Mouse (Mus musculus) CH12.LX (cell line): ENCODE data around the gene Bcl11a. TPM values are rescaled to one million over a fixed set of nuclear protein-coding genes. Genes with fewer than 3 reads are reported as not detected.
A peak's percentile ranks its signal among the peaks of the same experiment; 100 is the strongest.

ENCODE experiments used
- DNase-seq: peaks from one replicate; pipeline ENCODE4 v3.0.0-alpha.2; 2013; ENCODE audit errors: extremely low read depth
- H3K27ac ChIP-seq: 2 replicates; pipeline ENCODE4 v1.5.1; 2012; ENCODE audit warnings: low read depth, mild to moderate bottlenecking, control low read depth, moderate library complexity; ENCODE audit not compliant: insufficient read depth
- H3K27me3 ChIP-seq: replicated peaks from 2 replicates; pipeline ENCODE3; 2012; ENCODE audit warnings: inconsistent platforms
- H3K36me3 ChIP-seq, 2 experiments: replicated peaks in 1 of 2; 2 replicates each; pipeline versions ENCODE3 to v1.6.1; 2012; ENCODE audit warnings: inconsistent platforms in 1 of 2, low read length in 1 of 2, mild to moderate bottlenecking in 1 of 2, mixed read lengths in 1 of 2, moderate library complexity in 1 of 2; ENCODE audit not compliant: control insufficient read depth in 1 of 2, insufficient read depth in 1 of 2
- H3K4me1 ChIP-seq, 2 experiments: 2 replicates each; pipeline ENCODE4 v1.6.1; 2012; ENCODE audit warnings: inconsistent platforms in 1 of 2, moderate library complexity in 1 of 2; ENCODE audit not compliant: insufficient read depth in 2 of 2, control insufficient read depth in 1 of 2
- H3K4me2 ChIP-seq: 2 replicates; pipeline ENCODE4 v1.6.1; 2012; ENCODE audit warnings: low read depth, mild to moderate bottlenecking, control low read depth; ENCODE audit not compliant: poor library complexity, insufficient read depth, severe bottlenecking
- H3K4me3 ChIP-seq, 3 experiments: fragments of 150-350 bp in 1 of 3; sonication (generic) in 1 of 3; replicated peaks in 1 of 3; 2 replicates each; pipeline versions ENCODE3 to v1.5.1; 2011 to 2012; ENCODE audit warnings: low read depth in 2 of 3, low read length in 2 of 3, mild to moderate bottlenecking in 2 of 3, moderate library complexity in 2 of 3, control low read depth in 1 of 3, improper control_type of control experiment in 1 of 3, inconsistent platforms in 1 of 3, mixed read lengths in 1 of 3; ENCODE audit not compliant: poor library complexity in 1 of 3
- H3K79me2 ChIP-seq: replicated peaks from 2 replicates; pipeline ENCODE4 v1.6.1; 2012; ENCODE audit warnings: mild to moderate bottlenecking, moderate library complexity; ENCODE audit not compliant: control insufficient read depth, poor library complexity, insufficient read depth, severe bottlenecking; ENCODE audit errors: extremely low read depth
- H3K9ac ChIP-seq: 2 replicates; pipeline ENCODE4 v1.6.1; 2012; ENCODE audit warnings: low read depth, mild to moderate bottlenecking, control low read depth, moderate library complexity; ENCODE audit not compliant: insufficient read depth
- H3K9me3 ChIP-seq: replicated peaks from 2 replicates; pipeline ENCODE3; 2012; ENCODE audit warnings: low read length, inconsistent platforms, mixed read lengths
- BHLHE40 ChIP-seq: IDR thresholded peaks from 2 replicates; pipeline ENCODE4 v1.6.1; 2011; ENCODE audit warnings: mild to moderate bottlenecking, low read depth, low read length, improper control_type of control experiment
- CHD2 ChIP-seq: IDR thresholded peaks from 2 replicates; pipeline ENCODE4 v1.6.1; 2011; ENCODE audit warnings: low read length, improper control_type of control experiment
- CTCF ChIP-seq, 2 experiments: IDR thresholded peaks in 1 of 2; conservative IDR thresholded peaks in 1 of 2; 2 replicates each; pipeline ENCODE4 v1.5.1; 2011 to 2012; ENCODE audit warnings: low read depth in 2 of 2, low read length in 2 of 2, improper control_type of control experiment in 1 of 2, inconsistent platforms in 1 of 2, mild to moderate bottlenecking in 1 of 2, moderate library complexity in 1 of 2
- E2F4 ChIP-seq: IDR thresholded peaks from 2 replicates; pipeline ENCODE4 v1.6.1; 2011; ENCODE audit warnings: low read depth, low read length, improper control_type of control experiment; ENCODE audit not compliant: insufficient replicate concordance
- EP300 ChIP-seq: IDR thresholded peaks from 2 replicates; pipeline ENCODE4 v1.6.1; 2011; ENCODE audit warnings: low read length, improper control_type of control experiment
- ETS1 ChIP-seq: conservative IDR thresholded peaks from 2 replicates; pipeline ENCODE4 v1.6.1; 2012; ENCODE audit warnings: low read depth, mild to moderate bottlenecking, inconsistent platforms, low read length, improper control_type of control experiment, moderate library complexity
- JUN ChIP-seq: IDR thresholded peaks from 2 replicates; pipeline ENCODE4 v1.6.1; 2011; ENCODE audit warnings: low read depth, mild to moderate bottlenecking, low read length, improper control_type of control experiment, moderate library complexity; ENCODE audit not compliant: insufficient read depth
- KAT2A ChIP-seq: IDR thresholded peaks from 2 replicates; pipeline ENCODE4 v1.6.1; 2012; ENCODE audit warnings: low read length, improper control_type of control experiment, inconsistent platforms; ENCODE audit not compliant: insufficient replicate concordance
- MAX ChIP-seq: IDR thresholded peaks from 2 replicates; pipeline ENCODE4 v1.6.1; 2011; ENCODE audit warnings: low read length, improper control_type of control experiment
- MXI1 ChIP-seq: IDR thresholded peaks from 2 replicates; pipeline ENCODE4 v1.6.1; 2011; ENCODE audit warnings: mild to moderate bottlenecking, low read depth, low read length, improper control_type of control experiment
- MYC ChIP-seq: IDR thresholded peaks from 2 replicates; pipeline ENCODE4 v1.6.1; 2011; ENCODE audit warnings: low read depth, mild to moderate bottlenecking, improper control_type of control experiment, low read length
- NELFE ChIP-seq: IDR thresholded peaks from 2 replicates; pipeline ENCODE4 v1.6.1; 2011; ENCODE audit warnings: low read depth, low read length, improper control_type of control experiment
- POLR2A ChIP-seq: IDR thresholded peaks from 2 replicates; pipeline ENCODE4 v1.6.1; 2011; ENCODE audit warnings: low read depth, mild to moderate bottlenecking, improper control_type of control experiment, low read length
- POLR2AphosphoS2 ChIP-seq: IDR thresholded peaks from 2 replicates; pipeline ENCODE4 v1.6.1; 2011; ENCODE audit warnings: low read depth, low read length, improper control_type of control experiment
- RAD21 ChIP-seq: IDR thresholded peaks from 2 replicates; pipeline ENCODE4 v1.6.1; 2011; ENCODE audit warnings: low read depth, mild to moderate bottlenecking, low read length, improper control_type of control experiment, moderate library complexity
- RCOR1 ChIP-seq: conservative IDR thresholded peaks from 2 replicates; pipeline ENCODE4 v1.6.1; 2012; ENCODE audit warnings: low read depth, mild to moderate bottlenecking, inconsistent platforms, low read length, improper control_type of control experiment
- SIN3A ChIP-seq: IDR thresholded peaks from 2 replicates; pipeline ENCODE4 v1.6.1; 2012; ENCODE audit warnings: low read length, improper control_type of control experiment, inconsistent platforms
- SMC3 ChIP-seq: IDR thresholded peaks from 2 replicates; pipeline ENCODE4 v1.6.1; 2011; ENCODE audit warnings: low read depth, low read length, improper control_type of control experiment
- ZNF384 ChIP-seq: IDR thresholded peaks from 2 replicates; pipeline ENCODE4 v1.6.1; 2012; ENCODE audit warnings: low read depth, low read length, improper control_type of control experiment, inconsistent platforms
- dilution Hi-C: fragments of 300-500 bp; cut with MboI; formaldehyde crosslinking; loops from 2 replicates; pipeline ENCODE4 v1.14.3; 2020; ENCODE audit warnings: low sequenced_read_pairs; ENCODE audit not compliant: extremely low pct_unique_long_range_greater_than_20kb, extremely low pct_ligation_motif_present
- in situ Hi-C: fragments of 300-500 bp; cut with MboI; formaldehyde crosslinking; loops from 3 replicates; pipeline ENCODE4 v1.14.3; 2019; ENCODE audit warnings: low sequenced_read_pairs, low pct_ligation_motif_present, low pct_unique_long_range_greater_than_20kb, mixed read lengths
- polyA plus RNA-seq: library from polyadenylated mRNA; unstranded; fragments of >175 nt; gene quantifications from 2 replicates; pipeline ENCODE4 v1.2.1, GENCODE M21; 2012; ENCODE audit warnings: low read depth; ENCODE audit not compliant: insufficient read length
- total RNA-seq, 2 experiments: library from RNA; depleted of rRNA; stranded (reverse); fragments of 300-350 nt in 1 of 2; fragments of >200 nt in 1 of 2; gene quantifications; 2 replicates each; pipeline ENCODE4 v1.2.3; 2012 to 2014

The Bcl11a gene
- total and polyA plus RNA-seq, 3 experiments, result 6.8 to 57.9 (median 13.9) TPM

- no peak for DNase-seq
- Histone ChIP-seq H3K79me2 (no peaks in the 10 kb centered on the region), H3K4me3 (no peak overlapping the region), H3K4me1 (0 out of 4 replicates have a peak, but pooled peaks cover 0 to 4% of the 10 kb centered on the region in 2 experiments), H3K27me3 (peaks cover 4% of the 10 kb centered on the region), H3K9ac (no peak overlapping the region), H3K27ac (no peak overlapping the region), H3K4me2 (peak overlapping the region; percentile 69; the same call in 1 of the 2 replicates), H3K36me3 (no peaks in the 10 kb centered on the region), H3K9me3 (peaks cover 4% of the 10 kb centered on the region)
- dilution Hi-C loops, result no loop called here
- TF ChIP-seq MXI1 (no peak), ZNF384 (no peak), SIN3A (no peak), CHD2 (no peak), POLR2AphosphoS2 (no peak), KAT2A (no peak), ETS1 (no peak), MYC (no peak), BHLHE40 (no peak), JUN (no peak), E2F4 (no peak), POLR2A (no peak), NELFE (no peak), EP300 (no peak)
- in situ Hi-C loops, result loop anchor here (25.0 kb wide), 1 partner anchor 1262 kb away; no protein-coding TSS in a partner anchor
Measured at GRCm38 (mm10) chr11:24050032-24050757, 27.7 kb upstream of the Bcl11a start.

DNA sequence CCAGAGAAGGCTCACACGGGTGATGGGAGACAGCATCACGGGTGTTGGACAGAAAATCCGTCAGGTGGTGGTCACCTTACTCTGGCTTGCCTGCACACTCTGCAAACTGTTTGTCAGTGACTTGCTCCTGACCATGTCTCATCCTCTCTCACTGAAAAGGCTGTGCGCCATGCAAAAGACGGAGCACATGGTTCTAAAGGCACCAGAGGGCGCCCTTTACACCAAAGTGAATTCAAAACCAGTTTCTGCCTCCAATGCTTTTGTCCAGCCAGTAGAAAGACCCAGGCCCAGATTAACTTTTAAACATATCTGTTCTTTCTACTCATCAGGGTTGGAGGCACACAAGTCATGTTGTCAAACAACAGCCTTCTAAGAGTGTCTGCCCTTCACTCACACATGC is 25.0 kb upstream of the Bcl11a start:
- H3K9me3 ChIP-seq, result peaks cover 4% of the 10 kb centered on the region
- dilution Hi-C loops, result no loop called here
- H3K27ac ChIP-seq, result no peak overlapping the region
- peaks cover 2% of the 10 kb centered on the region for H3K27me3 ChIP-seq
- H3K4me1 ChIP-seq, result peaks cover 0 to 8% of the 10 kb centered on the region in 2 experiments; a peak in 1 of 4 replicates
- no peaks in the 10 kb centered on the region for H3K36me3 ChIP-seq
- no peak overlapping the region for H3K4me2 ChIP-seq
- no peak overlapping the region for H3K4me3 ChIP-seq
- TF ChIP-seq RAD21 (peak; percentile 44), MYC (peak; percentile 56; the same call in 1 of the 2 replicates), BHLHE40 (no peak), MAX (peak; percentile 56; the same call in 1 of the 2 replicates), SMC3 (peak; percentile 50), CTCF (conservative IDR thresholded peaks at IDR 0.05 in 1 of 2, IDR thresholded peaks at IDR 0.05 in 1 of 2; ENCODE audit: low read depth in 2 of 2, low read length in 2 of 2) (peak in 1 of 2 experiments; percentile 57; a peak in 2 of 4 replicates), EP300 (no peak), RCOR1 (no peak)
- TF ChIP-seq, all 38 proteins: peak for 5
- peak; percentile 34 for DNase-seq
- in situ Hi-C loops, result loop anchor here (25.0 kb wide), 1 partner anchor 1259 kb away; no protein-coding TSS in a partner anchor
- H3K79me2 ChIP-seq, result no peaks in the 10 kb centered on the region
- no peak overlapping the region for H3K9ac ChIP-seq
